Mouse (Mus musculus) kidney, embryonic 16.5 days (tissue): Measurements from ENCODE around the gene Kcnd2. TPM values are rescaled to one million over a fixed set of nuclear protein-coding genes. Genes with fewer than 3 reads are reported as not detected.

Experiments
- ATAC-seq: fragments of 200-750 bp; cut with Nextera tagmentation; 2 replicates; pipeline ENCODE4 v1.8.0; 2017; ENCODE audit warnings: moderate TSS enrichment; ENCODE audit not compliant: low FRiP score, low TSS enrichment
- H3K27ac ChIP-seq: fragments of 300-500 bp; sonication (generic); 2 replicates; pipeline ENCODE4 v1.5.1; 2014; ENCODE audit warnings: low read length
- H3K27me3 ChIP-seq: fragments of 300-500 bp; sonication (generic); 2 replicates; pipeline ENCODE4 v1.6.1; 2014; ENCODE audit warnings: low read length, control low read depth, mixed read lengths; ENCODE audit not compliant: insufficient read depth
- H3K36me3 ChIP-seq: fragments of 300-500 bp; sonication (generic); 2 replicates; pipeline ENCODE4 v1.6.1; 2014; ENCODE audit warnings: low read length, control low read depth, mixed read lengths; ENCODE audit not compliant: insufficient read depth
- H3K4me1 ChIP-seq: fragments of 300-500 bp; sonication (generic); 2 replicates; pipeline ENCODE4 v1.6.1; 2014; ENCODE audit warnings: low read length, control low read depth, mixed read lengths; ENCODE audit not compliant: insufficient read depth
- H3K4me2 ChIP-seq: fragments of 300-500 bp; sonication (generic); replicated peaks from 2 replicates; pipeline ENCODE4 v1.6.1; 2014; ENCODE audit warnings: low read depth, low read length
- H3K4me3 ChIP-seq: fragments of 300-500 bp; sonication (generic); 2 replicates; pipeline ENCODE4 v1.5.1; 2014; ENCODE audit warnings: mild to moderate bottlenecking, low read length
- H3K9ac ChIP-seq: fragments of 300-500 bp; sonication (generic); replicated peaks from 2 replicates; pipeline ENCODE4 v1.6.1; 2014; ENCODE audit warnings: low read length
- H3K9me3 ChIP-seq: fragments of 300-500 bp; sonication (generic); 2 replicates; pipeline ENCODE4 v1.6.1; 2016; ENCODE audit warnings: low read length, control low read depth
- WGBS: fragments of 180-500 bp; shearing (Covaris S2); extraction: QIAGEN DNeasy Blood & Tissue Kit; methylation state at CpG from one replicate; pipeline ENCODE4 v1.1.7; 2014; 5-methylcytosine and 5-hydroxymethylcytosine counted together
- polyA plus RNA-seq: library from polyadenylated mRNA; unstranded; fragments of >200 nt; fragmentation: Nextera tagmentation; extraction: Ambion mirVana; gene quantifications from 2 replicates; pipeline ENCODE4 v1.2.1, GENCODE M21; 2015

Kcnd2 gene
- polyA plus RNA-seq, 1 experiment from 2014 or later: 1.6 TPM

- H3K4me1 ChIP-seq: no peaks in the 10 kb centered on the region
- H3K36me3 ChIP-seq: no peaks in the 10 kb centered on the region
- no peak overlapping the region for H3K4me3 ChIP-seq
- H3K9ac ChIP-seq: no peak overlapping the region
- no peaks in the 10 kb centered on the region for H3K27me3 ChIP-seq
- H3K27ac ChIP-seq: no peak overlapping the region
- no peak overlapping the region for H3K4me2 ChIP-seq
- WGBS: 56% methylated on average over 1 of the region's 1 CpGs
- H3K9me3 ChIP-seq: no peaks in the 10 kb centered on the region
- ATAC-seq: no peak
Observed at GRCm38 (mm10) chr6:21520351-21520750, 305.0 kb downstream of the Kcnd2 start.

- Histone ChIP-seq H3K4me1 (0 out of 2 replicates have a peak, but pooled peaks cover 3% of the 10 kb centered on the region), H3K27me3 (no peaks in the 10 kb centered on the region), H3K27ac (no peak overlapping the region), H3K36me3 (no peaks in the 10 kb centered on the region), H3K9ac (no peak overlapping the region), H3K9me3 (no peaks in the 10 kb centered on the region), H3K4me2 (no peak overlapping the region), H3K4me3 (no peak overlapping the region)
- no peak for ATAC-seq
- WGBS: 84% methylated on average over 1 of the region's 1 CpGs
Observed at GRCm38 (mm10) chr6:21527489-21528074, 312.3 kb downstream of the Kcnd2 start.

- Histone ChIP-seq H3K27me3 (no peaks in the 10 kb centered on the region; the same call in 1 of the 2 replicates), H3K4me3 (no peak overlapping the region), H3K27ac (no peak overlapping the region), H3K36me3 (no peaks in the 10 kb centered on the region), H3K9me3 (no peaks in the 10 kb centered on the region), H3K4me1 (0 out of 2 replicates have a peak, but pooled peaks cover 3% of the 10 kb centered on the region), H3K4me2 (no peak overlapping the region), H3K9ac (no peak overlapping the region)
- ATAC-seq: no peak
- WGBS: 78% methylated on average over 2 of the region's 2 CpGs
Observed at GRCm38 (mm10) chr6:21534009-21534408, 318.7 kb downstream of the Kcnd2 start.

DNA sequence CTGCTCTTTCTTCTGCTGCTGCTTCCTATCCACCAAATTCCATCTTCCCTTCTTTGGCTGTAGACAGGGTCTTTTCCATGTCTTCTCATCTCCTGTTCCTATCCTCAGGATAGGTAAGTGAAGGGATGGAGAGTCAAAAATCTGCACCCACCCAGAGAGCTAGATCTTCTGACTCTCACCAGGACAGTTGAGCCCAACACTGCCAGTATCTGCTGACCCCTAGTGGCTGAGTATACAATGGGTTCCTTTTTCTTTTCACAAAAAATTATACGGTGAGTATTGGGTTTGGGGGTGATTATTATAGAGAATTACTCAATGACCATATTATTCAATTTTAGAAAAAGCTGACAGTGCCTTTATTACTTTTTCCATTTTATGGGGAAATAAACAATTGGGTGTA lies 319.5 kb downstream of the Kcnd2 start:
- WGBS: 35% methylated on average over 1 of the region's 1 CpGs

DNA sequence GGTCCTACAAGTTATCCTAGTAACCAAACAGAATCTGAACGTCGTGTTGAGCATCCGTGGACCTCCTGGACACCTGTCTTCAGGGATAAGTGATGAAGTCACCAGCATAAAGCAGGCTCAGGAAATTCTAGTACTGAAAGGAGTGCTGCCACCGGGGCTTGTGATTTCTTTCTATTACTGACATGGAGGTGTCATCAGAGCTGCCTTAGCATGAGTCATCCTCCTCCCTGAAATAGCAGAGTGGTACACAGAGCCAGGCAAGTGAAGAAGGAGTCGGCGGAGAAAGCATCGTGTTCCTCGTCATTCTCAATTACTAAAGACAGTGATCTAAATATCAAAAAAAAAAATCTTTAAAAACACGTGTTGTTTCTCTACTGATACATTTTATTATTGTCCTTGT lies 336.2 kb downstream of the Kcnd2 start:
- 76% methylated on average over 9 of the region's 9 CpGs for WGBS
- H3K4me3 ChIP-seq: no peak overlapping the region

More for the DNA sequence above, 319.5 kb downstream of the Kcnd2 start:
- Histone ChIP-seq H3K9me3 (no peaks in the 10 kb centered on the region), H3K9ac (no peak overlapping the region), H3K27ac (no peak overlapping the region), H3K4me1 (no peaks in the 10 kb centered on the region), H3K36me3 (no peaks in the 10 kb centered on the region), H3K27me3 (no peaks in the 10 kb centered on the region; the same call in 1 of the 2 replicates), H3K4me3 (no peak overlapping the region), H3K4me2 (no peak overlapping the region)
- ATAC-seq: no peak

GRCm38 (mm10) chr6:21570964-21571363 lies 355.7 kb downstream of the Kcnd2 start:
- no peaks in the 10 kb centered on the region for H3K9me3 ChIP-seq
- H3K4me1 ChIP-seq: no peaks in the 10 kb centered on the region
- ATAC-seq: no peak
- no peaks in the 10 kb centered on the region for H3K36me3 ChIP-seq
- 21% methylated on average over 6 of the region's 6 CpGs for WGBS
- no peaks in the 10 kb centered on the region for H3K27me3 ChIP-seq
- H3K4me3 ChIP-seq: no peak overlapping the region
- no peak overlapping the region for H3K4me2 ChIP-seq
- no peak overlapping the region for H3K27ac ChIP-seq
- H3K9ac ChIP-seq: no peak overlapping the region

More for the DNA sequence above, 336.2 kb downstream of the Kcnd2 start:
- Histone ChIP-seq H3K27me3 (no peaks in the 10 kb centered on the region), H3K4me2 (no peak overlapping the region), H3K27ac (no peak overlapping the region), H3K4me1 (no peaks in the 10 kb centered on the region), H3K9me3 (no peaks in the 10 kb centered on the region), H3K9ac (no peak overlapping the region), H3K36me3 (no peaks in the 10 kb centered on the region)
- ATAC-seq: no peak

GRCm38 (mm10) chr6:21590156-21590555 lies 374.9 kb downstream of the Kcnd2 start:
- whole genome bisulfite sequencing: 83% methylated on average over 3 of the region's 3 CpGs
- no peak overlapping the region for H3K4me2 ChIP-seq
- no peaks in the 10 kb centered on the region for H3K9me3 ChIP-seq
- H3K4me1 ChIP-seq: no peaks in the 10 kb centered on the region
- no peak for ATAC-seq
- H3K27ac ChIP-seq: no peak overlapping the region
- no peak overlapping the region for H3K9ac ChIP-seq
- H3K36me3 ChIP-seq: no peaks in the 10 kb centered on the region
- H3K27me3 ChIP-seq: no peaks in the 10 kb centered on the region
- H3K4me3 ChIP-seq: no peak overlapping the region

DNA sequence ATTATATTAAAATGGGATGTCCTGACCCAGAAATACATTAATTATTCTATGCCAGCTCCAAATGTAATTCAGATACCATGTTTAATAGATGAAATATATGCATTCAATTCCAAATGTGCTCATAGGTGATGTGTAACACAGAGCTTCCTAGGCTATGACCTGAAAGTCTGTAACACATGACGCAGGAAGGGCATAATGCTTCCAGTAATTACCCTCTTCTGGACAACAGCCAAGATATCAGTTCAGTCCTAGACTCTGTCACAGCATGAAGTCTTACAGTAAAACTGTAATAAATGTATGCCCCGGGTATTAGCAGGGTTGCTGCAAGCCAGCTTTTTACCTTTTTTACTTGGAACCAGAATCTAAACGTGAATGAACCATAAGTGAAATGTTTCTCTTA lies 382.1 kb downstream of the Kcnd2 start:
- Histone ChIP-seq H3K27ac (no peak overlapping the region), H3K27me3 (no peaks in the 10 kb centered on the region), H3K4me1 (no peaks in the 10 kb centered on the region), H3K9ac (no peak overlapping the region), H3K9me3 (no peaks in the 10 kb centered on the region), H3K4me3 (no peak overlapping the region), H3K36me3 (no peaks in the 10 kb centered on the region), H3K4me2 (no peak overlapping the region)
- WGBS: 57% methylated on average over 3 of the region's 3 CpGs
- ATAC-seq: no peak

- no peak overlapping the region for H3K27ac ChIP-seq
- no peak overlapping the region for H3K4me2 ChIP-seq
- ATAC-seq: no peak
- H3K4me1 ChIP-seq: no peaks in the 10 kb centered on the region
- 65% methylated on average over 7 of the region's 7 CpGs for WGBS
- H3K9me3 ChIP-seq: no peaks in the 10 kb centered on the region
- H3K36me3 ChIP-seq: no peaks in the 10 kb centered on the region
- H3K27me3 ChIP-seq: no peaks in the 10 kb centered on the region
- H3K4me3 ChIP-seq: no peak overlapping the region
- no peak overlapping the region for H3K9ac ChIP-seq
Observed at GRCm38 (mm10) chr6:21609381-21610059, 394.2 kb downstream of the Kcnd2 start.

DNA sequence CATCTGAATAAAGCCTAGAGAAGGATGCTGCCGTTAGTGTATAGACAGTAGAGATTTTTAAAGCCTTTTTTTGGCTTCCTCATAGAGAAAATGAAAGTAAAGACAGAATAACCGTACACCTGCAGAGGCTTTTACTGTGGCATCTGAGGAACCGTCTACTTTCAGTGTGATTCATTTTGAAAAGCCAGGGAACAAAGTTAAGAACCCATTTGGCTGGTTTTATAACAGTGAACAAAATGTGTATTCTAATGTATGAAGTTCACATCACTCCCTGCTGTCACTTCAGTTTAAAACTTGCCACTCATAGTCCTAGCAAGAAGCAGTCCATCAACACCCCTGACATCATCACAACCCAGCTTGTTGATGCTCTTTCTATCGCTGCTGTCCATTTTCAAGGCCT lies 414.7 kb downstream of the Kcnd2 start:
- 88% methylated on average over 4 of the region's 4 CpGs for WGBS
- H3K36me3 ChIP-seq: no peaks in the 10 kb centered on the region
- no peak overlapping the region for H3K27ac ChIP-seq
- H3K4me1 ChIP-seq: no peaks in the 10 kb centered on the region
- no peak overlapping the region for H3K4me3 ChIP-seq
- no peaks in the 10 kb centered on the region for H3K27me3 ChIP-seq
- no peak overlapping the region for H3K4me2 ChIP-seq
- H3K9me3 ChIP-seq: no peaks in the 10 kb centered on the region
- ATAC-seq: no peak
- H3K9ac ChIP-seq: no peak overlapping the region
